Comparison of ENCODE assay signal across 19 mouse cellular contexts in the genomic region with DNA sequence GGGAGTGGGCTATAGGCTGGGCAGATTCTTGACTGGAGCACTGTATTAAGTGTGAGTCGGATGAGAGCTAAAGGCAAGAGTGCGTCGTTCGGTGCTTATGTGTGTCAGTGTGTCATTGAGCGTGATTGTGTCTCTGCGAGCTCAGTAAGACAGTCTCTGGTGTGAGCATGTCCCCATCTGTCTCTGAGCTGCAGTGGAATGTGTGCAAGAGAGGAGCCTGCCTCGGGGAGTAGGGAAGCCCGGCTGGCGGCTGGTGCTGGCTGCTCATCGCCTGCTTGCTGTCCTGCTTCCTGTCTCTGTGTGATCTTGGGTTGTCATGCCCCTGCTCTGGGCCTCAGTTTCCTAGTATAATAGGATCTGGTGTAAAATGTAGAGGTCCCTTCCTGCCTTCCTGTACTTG. TPM values are rescaled to one million over a fixed set of nuclear protein-coding genes. Genes with fewer than 3 reads are reported as not detected.
DNase-seq lines count a peak whose midpoint lies in the region; ATAC-seq and TF ChIP-seq lines count a peak whose summit lies in the region.
"Had no signal": no experiment of that assay in that cellular context is flagged by ENCODE, and none has a peak within 500 bp of the region (broad histone marks: within the 10 kb centered on the region; RNA-seq: fewer than 3 reads in every experiment).

No protein-coding gene starts in this region.

- H3K4me1 ChIP-seq in forebrain, embryonic 13.5 days: peaks cover 61% of the 10 kb centered on the region
- peaks cover 45% of the 10 kb centered on the region for H3K4me1 ChIP-seq in forebrain, embryonic 14.5 days (ENCODE audit: control insufficient read depth, insufficient read depth, low read length)
- peaks cover 89% of the 10 kb centered on the region for H3K4me1 ChIP-seq in hindbrain, embryonic 13.5 days (replicated peaks)
- peaks cover 44% of the 10 kb centered on the region for H3K4me1 ChIP-seq in hindbrain, postnatal 0 days (ENCODE audit: insufficient read depth, low read length)
- H3K4me1 ChIP-seq in midbrain, embryonic 15.5 days: peaks cover 86% of the 10 kb centered on the region
- peaks cover 47% of the 10 kb centered on the region for H3K4me1 ChIP-seq in midbrain, embryonic 10.5 days
- peaks cover 85% of the 10 kb centered on the region for H3K4me1 ChIP-seq in midbrain, embryonic 16.5 days (ENCODE audit: control insufficient read depth, insufficient read depth, low read length)

- H3K36me3 ChIP-seq in forebrain, embryonic 13.5 days (ENCODE audit: poor library complexity, severe bottlenecking): no peaks in the 10 kb centered on the region
- no peaks in the 10 kb centered on the region for H3K36me3 ChIP-seq in forebrain, embryonic 14.5 days (ENCODE audit: control insufficient read depth, insufficient read depth, low read length)
- H3K36me3 ChIP-seq in hindbrain, embryonic 13.5 days: no peaks in the 10 kb centered on the region
- no peaks in the 10 kb centered on the region for H3K36me3 ChIP-seq in hindbrain, postnatal 0 days (ENCODE audit: insufficient read depth, low read length)
- H3K36me3 ChIP-seq in midbrain, embryonic 15.5 days (replicated peaks): no peaks in the 10 kb centered on the region
- H3K36me3 ChIP-seq in midbrain, embryonic 10.5 days: no peaks in the 10 kb centered on the region
- no peaks in the 10 kb centered on the region for H3K36me3 ChIP-seq in midbrain, embryonic 16.5 days (ENCODE audit: control insufficient read depth, insufficient read depth, low read length)
- H3K36me3 ChIP-seq: embryonic facial prominence, embryonic 12.5 days; heart, embryonic 15.5 days had no signal

- H3K4me2 ChIP-seq in forebrain, embryonic 13.5 days: no peak overlapping the region
- H3K4me2 ChIP-seq in forebrain, embryonic 14.5 days (ENCODE audit: low read length): no peak overlapping the region
- H3K4me2 ChIP-seq in hindbrain, embryonic 13.5 days: no peak overlapping the region
- H3K4me2 ChIP-seq in hindbrain, postnatal 0 days (ENCODE audit: low read depth, low read length): no peak overlapping the region
- H3K4me2 ChIP-seq in midbrain, embryonic 15.5 days: no peak overlapping the region
- H3K4me2 ChIP-seq in midbrain, embryonic 16.5 days (ENCODE audit: low read length): no peak overlapping the region
- H3K4me2 ChIP-seq: embryonic facial prominence, embryonic 12.5 days; heart, embryonic 11.5 days; heart, embryonic 15.5 days had no signal

- no peak overlapping the region for H3K4me3 ChIP-seq in forebrain, embryonic 13.5 days
- H3K4me3 ChIP-seq in forebrain, embryonic 14.5 days (ENCODE audit: low read depth, low read length): no peak overlapping the region
- H3K4me3 ChIP-seq in hindbrain, embryonic 13.5 days: no peak overlapping the region
- H3K4me3 ChIP-seq in hindbrain, postnatal 0 days (ENCODE audit: low read length): no peak overlapping the region
- H3K4me3 ChIP-seq in midbrain, embryonic 15.5 days: no peak overlapping the region
- no peak overlapping the region for H3K4me3 ChIP-seq in midbrain, embryonic 10.5 days
- H3K4me3 ChIP-seq in midbrain, embryonic 16.5 days (ENCODE audit: low read depth, low read length): no peak overlapping the region
- H3K4me3 ChIP-seq: embryonic facial prominence, embryonic 12.5 days; heart, adult 2 months; heart, embryonic 15.5 days had no signal

- WGBS in forebrain, embryonic 13.5 days: 73% methylated on average over 10 of the region's 10 CpGs
- 74% methylated on average over 10 of the region's 10 CpGs for WGBS in forebrain, embryonic 14.5 days
- WGBS in hindbrain, embryonic 13.5 days: 64% methylated on average over 10 of the region's 10 CpGs
- 41% methylated on average over 10 of the region's 10 CpGs for WGBS in hindbrain, postnatal 0 days
- 62% methylated on average over 10 of the region's 10 CpGs for WGBS in midbrain, embryonic 15.5 days
- 78% methylated on average over 10 of the region's 10 CpGs for WGBS in midbrain, embryonic 10.5 days
- 60% methylated on average over 10 of the region's 10 CpGs for WGBS in midbrain, embryonic 16.5 days

- no peaks in the 10 kb centered on the region for H3K27me3 ChIP-seq in forebrain, embryonic 13.5 days
- H3K27me3 ChIP-seq in forebrain, embryonic 14.5 days (replicated peaks; ENCODE audit: control insufficient read depth, insufficient read depth, low read length): no peaks in the 10 kb centered on the region
- no peaks in the 10 kb centered on the region for H3K27me3 ChIP-seq in hindbrain, embryonic 13.5 days
- H3K27me3 ChIP-seq in hindbrain, postnatal 0 days (ENCODE audit: insufficient read depth, low read length): no peaks in the 10 kb centered on the region
- no peaks in the 10 kb centered on the region for H3K27me3 ChIP-seq in midbrain, embryonic 15.5 days (replicated peaks)
- H3K27me3 ChIP-seq in midbrain, embryonic 10.5 days (ENCODE audit: low read depth, poor library complexity, severe bottlenecking): peaks cover 29% of the 10 kb centered on the region
- no peaks in the 10 kb centered on the region for H3K27me3 ChIP-seq in midbrain, embryonic 16.5 days (ENCODE audit: control insufficient read depth, insufficient read depth, low read depth, low read length)
- H3K27me3 ChIP-seq: embryonic facial prominence, embryonic 12.5 days had no signal

- H3K27ac ChIP-seq in forebrain, embryonic 13.5 days: peak overlapping the region; percentile 21; the same call in 1 of the 2 replicates
- H3K27ac ChIP-seq in forebrain, embryonic 14.5 days (ENCODE audit: low read depth, low read length): no peak overlapping the region
- H3K27ac ChIP-seq in hindbrain, embryonic 13.5 days: peak overlapping the region; percentile 72
- H3K27ac ChIP-seq in hindbrain, postnatal 0 days: no peak overlapping the region
- peak overlapping the region; percentile 38; the same call in 1 of the 2 replicates for H3K27ac ChIP-seq in midbrain, embryonic 15.5 days
- H3K27ac ChIP-seq in midbrain, embryonic 10.5 days (replicated peaks): no peak overlapping the region
- H3K27ac ChIP-seq in midbrain, embryonic 16.5 days (ENCODE audit: low read length): peak overlapping the region; percentile 48; the same call in 1 of the 2 replicates
- H3K27ac ChIP-seq: embryonic facial prominence, embryonic 12.5 days; heart, adult 2 months; heart, embryonic 15.5 days had no signal

- no peak for TF ChIP-seq CTCF in hindbrain, postnatal 0 days (IDR thresholded peaks at IDR 0.05; ENCODE audit: low read depth)

- no peaks in the 10 kb centered on the region for H3K9me3 ChIP-seq in forebrain, embryonic 13.5 days (replicated peaks)
- no peaks in the 10 kb centered on the region for H3K9me3 ChIP-seq in forebrain, embryonic 14.5 days (replicated peaks; ENCODE audit: control insufficient read depth, low read length)
- no peaks in the 10 kb centered on the region for H3K9me3 ChIP-seq in hindbrain, embryonic 13.5 days
- H3K9me3 ChIP-seq in hindbrain, postnatal 0 days (ENCODE audit: low read length): no peaks in the 10 kb centered on the region
- H3K9me3 ChIP-seq in midbrain, embryonic 15.5 days: no peaks in the 10 kb centered on the region
- no peaks in the 10 kb centered on the region for H3K9me3 ChIP-seq in midbrain, embryonic 10.5 days (replicated peaks)
- no peaks in the 10 kb centered on the region for H3K9me3 ChIP-seq in midbrain, embryonic 16.5 days (replicated peaks; ENCODE audit: control insufficient read depth, low read length, poor library complexity, severe bottlenecking)
- H3K9me3 ChIP-seq: embryonic facial prominence, embryonic 12.5 days; heart, embryonic 15.5 days had no signal

- ATAC-seq in forebrain, embryonic 13.5 days: no peak
- ATAC-seq in forebrain, embryonic 14.5 days: no peak
- no peak for ATAC-seq in hindbrain, embryonic 13.5 days (ENCODE audit: low FRiP score)
- ATAC-seq in hindbrain, postnatal 0 days: no peak
- ATAC-seq in midbrain, embryonic 15.5 days (replicated peaks): no peak
- no peak for ATAC-seq in midbrain, embryonic 16.5 days
- ATAC-seq: activated CD4-positive, CD25-positive, alpha-beta regulatory T cell, adult 4 months; hindbrain, embryonic 16.5 days; Patski had no signal

- no peak for DNase-seq in forebrain, embryonic 14.5 days (ENCODE audit: low spot score)
- DNase-seq in hindbrain, postnatal 0 days (ENCODE audit: low spot score): no peak
- DNase-seq in midbrain, embryonic 10.5 days (ENCODE audit: low spot score): no peak
- DNase-seq: adrenal gland, postnatal 14 days; cerebellum, adult 9-10 months; gastrocnemius, postnatal 14 days; heart, adult 2 months; heart, postnatal 14 days; kidney, adult 11 months had no signal

- no peak overlapping the region for H3K9ac ChIP-seq in forebrain, embryonic 13.5 days
- no peak overlapping the region for H3K9ac ChIP-seq in forebrain, embryonic 14.5 days (ENCODE audit: low read length)
- H3K9ac ChIP-seq in hindbrain, embryonic 13.5 days: no peak overlapping the region
- H3K9ac ChIP-seq in hindbrain, postnatal 0 days (replicated peaks; ENCODE audit: low read length): no peak overlapping the region
- no peak overlapping the region for H3K9ac ChIP-seq in midbrain, embryonic 15.5 days
- peak overlapping the region; percentile 37; the same call in 1 of the 2 replicates for H3K9ac ChIP-seq in midbrain, embryonic 16.5 days (ENCODE audit: low read depth, low read length)
- H3K9ac ChIP-seq: embryonic facial prominence, embryonic 12.5 days; heart, embryonic 15.5 days had no signal

RNA-seq across cellular contexts. Expression of a gene that starts 24.5 kb away (rescaled TPM):
- 16.9 and 18.1 TPM in 2 replicates for polyA plus RNA-seq in forebrain, embryonic 13.5 days (2015; fragmentation: Nextera tagmentation; extraction: Ambion mirVana)
- polyA plus RNA-seq in forebrain, embryonic 14.5 days (2014; fragmentation: Nextera tagmentation; extraction: Ambion mirVana): 39.5 and 41.7 TPM in 2 replicates
- 23.5 and 27.7 TPM in 2 replicates for polyA plus RNA-seq in hindbrain, embryonic 13.5 days (2015; fragmentation: Nextera tagmentation; extraction: Ambion mirVana)
- total RNA-seq in hindbrain, postnatal 0 days (2014; rRNA removed): 355 and 426 TPM in 2 replicates
- 54.4 and 60.4 TPM in 2 replicates for polyA plus RNA-seq in hindbrain, postnatal 0 days (2015; fragmentation: Nextera tagmentation; extraction: Ambion mirVana)
- 44.6 and 44.9 TPM in 2 replicates for polyA plus RNA-seq in midbrain, embryonic 15.5 days (2015; fragmentation: Nextera tagmentation; extraction: Ambion mirVana)
- polyA plus RNA-seq in midbrain, embryonic 10.5 days (2016; fragmentation: Nextera tagmentation; extraction: Ambion mirVana): 5.1 and 7.2 TPM in 2 replicates
- 30.4 and 37.5 TPM in 2 replicates for polyA plus RNA-seq in midbrain, embryonic 16.5 days (2015; fragmentation: Nextera tagmentation; extraction: Ambion mirVana)
- polyA plus RNA-seq: Patski had no signal

RNA-seq across cellular contexts. Expression of a gene that starts 43.9 kb away (rescaled TPM):
- polyA plus RNA-seq in forebrain, embryonic 13.5 days (2015; fragmentation: Nextera tagmentation; extraction: Ambion mirVana): 21.1 and 25.1 TPM in 2 replicates
- polyA plus RNA-seq in forebrain, embryonic 14.5 days (2014; fragmentation: Nextera tagmentation; extraction: Ambion mirVana): 28.6 and 30.7 TPM in 2 replicates
- polyA plus RNA-seq in hindbrain, embryonic 13.5 days (2015; fragmentation: Nextera tagmentation; extraction: Ambion mirVana): 42.0 and 43.2 TPM in 2 replicates
- total RNA-seq in hindbrain, postnatal 0 days (2014; rRNA removed): 250 and 283 TPM in 2 replicates
- polyA plus RNA-seq in hindbrain, postnatal 0 days (2015; fragmentation: Nextera tagmentation; extraction: Ambion mirVana): 230 and 252 TPM in 2 replicates
- polyA plus RNA-seq in midbrain, embryonic 15.5 days (2015; fragmentation: Nextera tagmentation; extraction: Ambion mirVana): 73.1 and 93.6 TPM in 2 replicates
- 13.5 and 16.3 TPM in 2 replicates for polyA plus RNA-seq in midbrain, embryonic 10.5 days (2016; fragmentation: Nextera tagmentation; extraction: Ambion mirVana)
- 91.4 and 139 TPM in 2 replicates for polyA plus RNA-seq in midbrain, embryonic 16.5 days (2015; fragmentation: Nextera tagmentation; extraction: Ambion mirVana)

RNA-seq across cellular contexts. Expression of a gene that starts 58.8 kb away (rescaled TPM):
- 2.0 and 2.1 TPM in 2 replicates for polyA plus RNA-seq in forebrain, embryonic 13.5 days (2015; fragmentation: Nextera tagmentation; extraction: Ambion mirVana)
- polyA plus RNA-seq in forebrain, embryonic 14.5 days (2014; fragmentation: Nextera tagmentation; extraction: Ambion mirVana): 1.3 and 3.0 TPM in 2 replicates
- polyA plus RNA-seq in hindbrain, embryonic 13.5 days (2015; fragmentation: Nextera tagmentation; extraction: Ambion mirVana): 4.9 and 5.7 TPM in 2 replicates
- 11.9 and 18.3 TPM in 2 replicates for total RNA-seq in hindbrain, postnatal 0 days (2014; rRNA removed)
- polyA plus RNA-seq in hindbrain, postnatal 0 days (2015; fragmentation: Nextera tagmentation; extraction: Ambion mirVana): 10.4 and 12.6 TPM in 2 replicates
- polyA plus RNA-seq in midbrain, embryonic 15.5 days (2015; fragmentation: Nextera tagmentation; extraction: Ambion mirVana): 5.9 and 9.5 TPM in 2 replicates
- 2.1 and 2.7 TPM in 2 replicates for polyA plus RNA-seq in midbrain, embryonic 10.5 days (2016; fragmentation: Nextera tagmentation; extraction: Ambion mirVana)
- polyA plus RNA-seq in midbrain, embryonic 16.5 days (2015; fragmentation: Nextera tagmentation; extraction: Ambion mirVana): 7.3 and 7.5 TPM in 2 replicates

Comparison
In these comparisons a context has a peak if more than half of its experiments do, and no peak if none do; other contexts are left out.
1. H3K27ac ChIP-seq: peak in forebrain, embryonic 13.5 days (single experiment), hindbrain, embryonic 13.5 days (single experiment), midbrain, embryonic 15.5 days (single experiment) and midbrain, embryonic 16.5 days (single experiment); none in forebrain, embryonic 14.5 days (single experiment), hindbrain, postnatal 0 days (single experiment) and midbrain, embryonic 10.5 days (single experiment).